Mouse (Mus musculus) midbrain, embryonic 14.5 days (tissue): ENCODE results near the gene Olfr815. TPM values are rescaled to one million over a fixed set of nuclear protein-coding genes. Genes with fewer than 3 reads are reported as not detected.
"Not testable (repeated sequence)": the region's sequence is repeated elsewhere in the genome, so short reads cannot be mapped to it uniquely, and the experiment has no call there.

Source experiments
- ATAC-seq: fragments of 200-750 bp; cut with Nextera tagmentation; 2 replicates; pipeline ENCODE4 v1.8.0; 2017; ENCODE audit warnings: moderate number of reproducible peaks, moderate library complexity; ENCODE audit not compliant: low FRiP score, low TSS enrichment
- DNase-seq: peaks from one replicate; pipeline ENCODE4 v3.0.0-alpha.2; 2015
- H3K27ac ChIP-seq: fragments of 300-500 bp; sonication (generic); replicated peaks from 2 replicates; pipeline ENCODE4 v1.5.1; 2014; ENCODE audit warnings: mild to moderate bottlenecking, low read depth, low read length, moderate library complexity
- H3K27me3 ChIP-seq: fragments of 300-500 bp; sonication (generic); 2 replicates; pipeline ENCODE4 v1.6.1; 2014; ENCODE audit warnings: low read length, control low read depth, mixed read lengths; ENCODE audit not compliant: control insufficient read depth, insufficient read depth
- H3K36me3 ChIP-seq: fragments of 300-500 bp; sonication (generic); 2 replicates; pipeline ENCODE4 v1.6.1; 2014; ENCODE audit warnings: low read length, control low read depth; ENCODE audit not compliant: control insufficient read depth, insufficient read depth
- H3K4me1 ChIP-seq: fragments of 300-500 bp; sonication (generic); 2 replicates; pipeline ENCODE4 v1.6.1; 2014; ENCODE audit warnings: mild to moderate bottlenecking, antibody characterized with exemption, low read length, control low read depth; ENCODE audit not compliant: control insufficient read depth, insufficient read depth
- H3K4me2 ChIP-seq: fragments of 300-500 bp; sonication (generic); 2 replicates; pipeline ENCODE4 v1.6.1; 2014; ENCODE audit warnings: mild to moderate bottlenecking, low read length, moderate library complexity
- H3K4me3 ChIP-seq: fragments of 300-500 bp; sonication (generic); replicated peaks from 2 replicates; pipeline ENCODE4 v1.5.1; 2014; ENCODE audit warnings: low read depth, low read length
- H3K9ac ChIP-seq: fragments of 300-500 bp; sonication (generic); replicated peaks from 2 replicates; pipeline ENCODE4 v1.6.1; 2014; ENCODE audit warnings: mild to moderate bottlenecking, low read length, moderate library complexity
- H3K9me3 ChIP-seq: fragments of 300-500 bp; sonication (generic); 2 replicates; pipeline ENCODE4 v1.6.1; 2016; ENCODE audit warnings: low read length, control low read depth, mixed read lengths; ENCODE audit not compliant: control insufficient read depth
- WGBS: fragments of 180-500 bp; shearing (Covaris S2); extraction: QIAGEN DNeasy Blood & Tissue Kit; methylation state at CpG from one replicate; pipeline ENCODE4 v1.1.7; 2014; 5-methylcytosine and 5-hydroxymethylcytosine counted together
- polyA plus RNA-seq: library from polyadenylated mRNA; unstranded; fragments of >200 nt; fragmentation: Nextera tagmentation; extraction: Ambion mirVana; gene quantifications from 2 replicates; pipeline ENCODE4 v1.2.1, GENCODE M21; 2014

Olfr815 gene
- not detected in 2 replicates for polyA plus RNA-seq

DNA sequence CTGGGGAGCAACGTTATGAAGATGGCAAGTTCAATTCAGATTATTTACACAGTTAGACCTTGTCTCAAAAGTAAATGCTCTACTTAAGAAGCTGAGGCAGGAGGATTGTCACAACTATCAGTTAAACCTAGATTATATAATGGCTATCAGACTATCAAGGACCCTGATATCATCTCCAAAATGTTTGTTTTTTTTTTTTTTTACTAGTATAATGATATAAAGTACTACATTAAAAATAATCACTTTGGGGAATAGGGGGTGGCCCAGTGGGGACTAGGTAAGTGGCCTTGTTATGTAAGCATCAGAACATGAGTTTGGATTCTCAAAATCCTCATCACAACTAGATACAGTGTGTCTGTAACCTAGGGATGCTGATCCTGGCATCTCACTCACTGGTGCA is at the start of gene Olfr815:
Gene Olfr815, minus strand, starts transcription at position 101 of the 400 bp plus-strand sequence.
- not testable (repeated sequence) for H3K4me3 ChIP-seq, ATAC-seq, H3K4me2 ChIP-seq, H3K9me3 ChIP-seq, DNase-seq, H3K9ac ChIP-seq, H3K27me3 ChIP-seq, H3K27ac ChIP-seq, H3K36me3 ChIP-seq, H3K4me1 ChIP-seq
- no CpG with 5 or more reads among the region's 1 CpGs for WGBS

DNA sequence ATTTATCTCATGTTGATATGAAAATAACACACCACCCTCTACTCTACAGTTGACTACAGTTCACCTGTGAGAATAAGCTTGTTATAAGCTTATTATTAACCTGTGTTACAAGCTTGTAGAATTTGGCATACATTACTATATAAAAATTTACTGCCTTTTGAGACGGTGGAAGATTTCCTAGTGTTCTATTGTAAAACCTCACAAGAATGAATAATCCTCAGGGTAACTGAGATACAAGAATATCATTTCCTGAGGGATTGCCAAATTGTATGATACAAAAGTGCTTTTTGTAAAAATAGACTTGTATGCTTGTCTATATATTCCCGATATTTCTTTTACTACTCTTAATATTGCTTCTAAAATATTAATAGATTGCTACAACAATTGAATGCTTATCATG is 43.3 kb upstream of the Olfr815 start, which contains the start of gene Olfr818:
Gene Olfr818, minus strand, starts transcription at position 101 of the 400 bp plus-strand sequence.
- H3K4me2 ChIP-seq: no peak within 1 kb of the TSS
- no peaks in the 10 kb centered on the region for H3K36me3 ChIP-seq
- 93% methylated on average over 2 of the region's 2 CpGs for WGBS
- no peak within 1 kb of the TSS for H3K4me3 ChIP-seq
- DNase-seq (no peak), ATAC-seq (no peak)
- no peaks in the 10 kb centered on the region for H3K9me3 ChIP-seq
- no peaks in the 10 kb centered on the region for H3K27me3 ChIP-seq
- H3K4me1 ChIP-seq: no peaks in the 10 kb centered on the region
- no peak within 1 kb of the TSS for H3K27ac ChIP-seq
- no peak within 1 kb of the TSS for H3K9ac ChIP-seq

DNA sequence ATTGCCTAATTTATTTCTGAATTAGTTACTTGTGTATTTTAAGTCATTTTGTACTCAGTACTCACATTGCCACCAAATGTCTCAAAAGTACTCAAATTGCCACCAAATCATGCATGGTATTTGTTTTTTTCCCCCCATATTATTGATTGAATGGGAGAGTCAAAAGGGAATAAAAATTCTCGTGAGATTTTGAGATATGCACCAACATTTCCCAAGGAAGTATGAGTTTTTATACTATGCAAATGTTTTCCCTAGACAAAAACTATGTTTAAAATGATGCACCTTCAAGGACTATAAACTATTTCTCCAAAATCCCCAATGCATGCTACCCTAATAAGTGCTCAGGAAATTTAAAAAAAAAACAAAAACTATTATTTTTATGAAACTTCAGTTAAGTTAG is 9.8 kb upstream of the Olfr815 start, which contains the start of gene Olfr816:
Gene Olfr816, minus strand, starts transcription at position 101 of the 400 bp plus-strand sequence.
- WGBS: 71% methylated on average over 1 of the region's 1 CpGs
- Histone ChIP-seq H3K27ac (no peak within 1 kb of the TSS), H3K36me3 (no peaks in the 10 kb centered on the region), H3K9me3 (no peaks in the 10 kb centered on the region), H3K9ac (no peak within 1 kb of the TSS), H3K27me3 (no peaks in the 10 kb centered on the region), H3K4me1 (no peaks in the 10 kb centered on the region), H3K4me3 (no peak within 1 kb of the TSS), H3K4me2 (no peak within 1 kb of the TSS)
- ATAC-seq: no peak
- DNase-seq: no peak

DNA sequence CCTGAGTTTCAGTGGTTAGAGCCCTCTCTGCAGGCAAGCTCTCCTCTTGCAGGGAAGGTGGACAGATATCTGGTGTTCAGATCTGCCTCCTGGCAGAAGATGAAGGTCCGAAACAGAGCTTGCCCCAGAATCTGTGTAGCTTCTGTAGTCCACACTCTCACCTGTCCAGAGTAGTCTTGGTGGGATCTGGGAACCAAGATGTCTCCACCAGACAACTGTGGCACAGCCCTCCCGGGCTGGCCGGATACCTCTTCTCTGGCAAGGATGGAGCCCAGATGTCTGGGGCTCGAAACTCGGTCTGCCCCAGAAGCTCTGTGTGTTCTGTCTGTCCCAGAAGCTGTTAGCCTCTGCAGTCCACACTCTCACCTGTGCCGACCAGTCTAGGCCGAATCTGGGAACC is 19.7 kb downstream of the Olfr815 start:
- ATAC-seq: no peak

DNA sequence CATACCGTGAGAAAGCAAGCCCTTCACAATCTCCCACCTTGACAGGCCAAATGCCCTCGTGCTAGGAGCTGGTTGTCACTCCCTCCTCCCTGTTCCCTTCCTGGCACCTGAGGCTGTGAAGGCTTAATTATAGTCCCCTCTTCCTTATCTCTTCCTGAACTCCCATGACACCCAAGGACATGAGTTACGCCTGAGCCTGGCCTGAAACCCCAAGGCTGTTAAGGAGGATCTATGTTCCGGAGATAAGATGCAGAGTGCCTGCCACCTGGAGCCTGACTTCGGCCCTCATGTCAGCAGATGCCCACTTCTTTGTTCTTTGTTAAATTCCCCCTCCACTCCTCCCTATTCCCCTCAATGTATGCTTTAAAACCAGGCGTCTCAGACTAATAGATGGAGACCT is 20.2 kb downstream of the Olfr815 start:
- not testable (repeated sequence) for H3K4me2 ChIP-seq, H3K27me3 ChIP-seq, H3K4me1 ChIP-seq, DNase-seq, H3K4me3 ChIP-seq, H3K36me3 ChIP-seq, H3K27ac ChIP-seq, ATAC-seq, H3K9ac ChIP-seq, H3K9me3 ChIP-seq
- 89% methylated on average over 6 of the region's 6 CpGs for WGBS

More for the DNA sequence above, 19.7 kb downstream of the Olfr815 start:
- Histone ChIP-seq H3K36me3 (no peaks in the 10 kb centered on the region), H3K4me2 (no peak overlapping the region), H3K9ac (no peak overlapping the region), H3K4me1 (no peaks in the 10 kb centered on the region), H3K27me3 (no peaks in the 10 kb centered on the region), H3K9me3 (no peaks in the 10 kb centered on the region), H3K27ac (no peak overlapping the region), H3K4me3 (no peak overlapping the region)
- no peak for DNase-seq
- WGBS: 94% methylated on average over 7 of the region's 7 CpGs

DNA sequence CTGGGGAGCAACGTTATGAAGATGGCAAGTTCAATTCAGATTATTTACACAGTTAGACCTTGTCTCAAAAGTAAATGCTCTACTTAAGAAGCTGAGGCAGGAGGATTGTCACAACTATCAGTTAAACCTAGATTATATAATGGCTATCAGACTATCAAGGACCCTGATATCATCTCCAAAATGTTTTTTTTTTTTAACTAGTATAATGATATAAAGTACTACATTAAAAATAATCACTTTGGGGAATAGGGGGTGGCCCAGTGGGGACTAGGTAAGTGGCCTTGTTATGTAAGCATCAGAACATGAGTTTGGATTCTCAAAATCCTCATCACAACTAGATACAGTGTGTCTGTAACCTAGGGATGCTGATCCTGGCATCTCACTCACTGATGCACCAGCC is 25.9 kb downstream of the Olfr815 start, which contains the start of gene Olfr814:
Gene Olfr814, minus strand, starts transcription at position 101 of the 400 bp plus-strand sequence.
- H3K4me3 ChIP-seq, H3K36me3 ChIP-seq, H3K4me1 ChIP-seq, DNase-seq, H3K27ac ChIP-seq, H3K9ac ChIP-seq, H3K27me3 ChIP-seq, H3K4me2 ChIP-seq, ATAC-seq, H3K9me3 ChIP-seq: not testable (repeated sequence)
- WGBS: no CpG with 5 or more reads among the region's 1 CpGs

GRCm38 (mm10) chr10:129855067-129855466 is 50.6 kb downstream of the Olfr815 start, which contains the start of gene Olfr813:
Gene Olfr813, plus strand, starts transcription at chr10:129855367.
- H3K36me3 ChIP-seq: no peaks in the 10 kb centered on the region
- H3K4me3 ChIP-seq: no peak within 1 kb of the TSS
- ATAC-seq (no peak), DNase-seq (no peak)
- H3K27me3 ChIP-seq: no peaks in the 10 kb centered on the region
- no peak within 1 kb of the TSS for H3K27ac ChIP-seq
- H3K4me1 ChIP-seq: no peaks in the 10 kb centered on the region
- no peak within 1 kb of the TSS for H3K4me2 ChIP-seq
- no peak within 1 kb of the TSS for H3K9ac ChIP-seq
- no peaks in the 10 kb centered on the region for H3K9me3 ChIP-seq

Other genes with a start within 250 kb of the Olfr815 start
- not detected in 2 replicates for gene Olfr800, start 248.2 kb downstream of the Olfr815 start, polyA plus RNA-seq
- not detected in 2 replicates for gene Olfr801, start 232.0 kb downstream of the Olfr815 start, polyA plus RNA-seq
- gene Olfr802, start 217.7 kb downstream of the Olfr815 start, polyA plus RNA-seq: 0.04 TPM in 1 of 2 replicates, not detected in the other
- gene Olfr803, start 211.6 kb downstream of the Olfr815 start, polyA plus RNA-seq: not detected in 2 replicates
- gene Olfr804, start 202.7 kb downstream of the Olfr815 start, polyA plus RNA-seq: not detected in 2 replicates
- not detected in 2 replicates for gene Olfr805, start 176.5 kb downstream of the Olfr815 start, polyA plus RNA-seq
- gene Olfr806, start 163.9 kb downstream of the Olfr815 start, polyA plus RNA-seq: not detected in 2 replicates
- not detected in 2 replicates for gene Olfr807, start 148.1 kb downstream of the Olfr815 start, polyA plus RNA-seq
- gene Olfr808, start 140.4 kb downstream of the Olfr815 start, polyA plus RNA-seq: not detected in 2 replicates
- not detected in 2 replicates for gene Olfr809, start 131.2 kb downstream of the Olfr815 start, polyA plus RNA-seq
- gene Olfr810, start 111.0 kb downstream of the Olfr815 start, polyA plus RNA-seq: not detected in 2 replicates
- gene Olfr811, start 101.5 kb downstream of the Olfr815 start, polyA plus RNA-seq: not detected in 2 replicates
- not detected in 2 replicates for gene Olfr812, start 59.8 kb downstream of the Olfr815 start, polyA plus RNA-seq
- gene Olfr813, start 50.5 kb downstream of the Olfr815 start, polyA plus RNA-seq: not detected in 2 replicates
- not detected in 2 replicates for gene Olfr814, start 26.0 kb downstream of the Olfr815 start, polyA plus RNA-seq
- not detected in 2 replicates for gene Olfr816, start 9.7 kb upstream of the Olfr815 start, polyA plus RNA-seq
- gene Olfr818, start 43.2 kb upstream of the Olfr815 start, polyA plus RNA-seq: not detected in 2 replicates
- not detected in 2 replicates for gene Olfr819, start 61.4 kb upstream of the Olfr815 start, polyA plus RNA-seq
- gene Olfr247, start 70.3 kb upstream of the Olfr815 start, polyA plus RNA-seq: not detected in 2 replicates
- gene Gm10310, start 79.2 kb upstream of the Olfr815 start, polyA plus RNA-seq: not detected in 2 replicates
- not detected in 2 replicates for gene Olfr820, start 106.8 kb upstream of the Olfr815 start, polyA plus RNA-seq
- gene Olfr821, start 124.5 kb upstream of the Olfr815 start, polyA plus RNA-seq: not detected in 2 replicates
- gene Olfr822, start 165.3 kb upstream of the Olfr815 start, polyA plus RNA-seq: not detected in 2 replicates
- gene Olfr823, start 209.5 kb upstream of the Olfr815 start, polyA plus RNA-seq: not detected in 2 replicates
- not detected in 2 replicates for gene Olfr824, start 224.1 kb upstream of the Olfr815 start, polyA plus RNA-seq